Mouse (Mus musculus) hindbrain, embryonic 11.5 days (tissue): ENCODE measurements at regions not wholly inside any gene's neighbourhood (a gene's known extent, or its start where the extent isn't known, plus 50 kb on each side); places are given as distances from the start of the nearest gene placed in this dataset.

Experiments used
- ATAC-seq: fragments of 200-750 bp; cut with Nextera tagmentation; 2 replicates; pipeline ENCODE4 v1.8.0; 2017; ENCODE audit warnings: mild to moderate bottlenecking, moderate TSS enrichment, moderate library complexity; ENCODE audit not compliant: low FRiP score
- DNase-seq: peaks from one replicate; pipeline ENCODE4 v3.0.0-alpha.2; 2015; ENCODE audit warnings: low spot score
- H3K27ac ChIP-seq: fragments of 300-500 bp; sonication (generic); 2 replicates; pipeline ENCODE4 v1.5.1; 2014; ENCODE audit warnings: mild to moderate bottlenecking, low read depth, low read length
- H3K27me3 ChIP-seq: fragments of 300-500 bp; sonication (generic); 2 replicates; pipeline ENCODE4 v1.6.1; 2014; ENCODE audit warnings: mild to moderate bottlenecking, low read length, moderate library complexity, mixed read lengths; ENCODE audit not compliant: control insufficient read depth, insufficient read depth
- H3K36me3 ChIP-seq: fragments of 300-500 bp; sonication (generic); 2 replicates; pipeline ENCODE4 v1.6.1; 2014; ENCODE audit warnings: mild to moderate bottlenecking, low read length, moderate library complexity, mixed read lengths; ENCODE audit not compliant: control insufficient read depth, insufficient read depth
- H3K4me1 ChIP-seq: fragments of 300-500 bp; sonication (generic); replicated peaks from 2 replicates; pipeline ENCODE4 v1.6.1; 2014; ENCODE audit warnings: low read length, mixed read lengths; ENCODE audit not compliant: control insufficient read depth, insufficient read depth
- H3K4me2 ChIP-seq: fragments of 300-500 bp; sonication (generic); replicated peaks from 2 replicates; pipeline ENCODE4 v1.6.1; 2014; ENCODE audit warnings: mild to moderate bottlenecking, low read depth, low read length
- H3K4me3 ChIP-seq: fragments of 300-500 bp; sonication (generic); 2 replicates; pipeline ENCODE4 v1.5.1; 2014; ENCODE audit warnings: low read depth, low read length
- H3K9ac ChIP-seq: fragments of 300-500 bp; sonication (generic); 2 replicates; pipeline ENCODE4 v1.6.1; 2014; ENCODE audit warnings: low read depth, low read length
- H3K9me3 ChIP-seq: fragments of 300-500 bp; sonication (generic); 2 replicates; pipeline ENCODE4 v1.6.1; 2016; ENCODE audit warnings: low read length; ENCODE audit not compliant: control insufficient read depth
- WGBS: fragments of 180-500 bp; shearing (Covaris S2); extraction: QIAGEN DNeasy Blood & Tissue Kit; methylation state at CpG from one replicate; pipeline ENCODE4 v1.1.7; 2014; 5-methylcytosine and 5-hydroxymethylcytosine counted together

GRCm38 (mm10) chr4:81501802-81502201, 59.2 kb upstream of the Mpdz start:
- H3K4me2 ChIP-seq = no peak overlapping the region
- H3K9ac ChIP-seq = no peak overlapping the region
- H3K36me3 ChIP-seq = no peaks in the 10 kb centered on the region
- no peak overlapping the region for H3K27ac ChIP-seq
- H3K4me1 ChIP-seq = no peaks in the 10 kb centered on the region
- H3K27me3 ChIP-seq = no peaks in the 10 kb centered on the region
- ATAC-seq = no peak
- no peak overlapping the region for H3K4me3 ChIP-seq
- no peak for DNase-seq
- 81% methylated on average over 5 of the region's 5 CpGs for WGBS
- no peaks in the 10 kb centered on the region for H3K9me3 ChIP-seq

- no peak overlapping the region for H3K27ac ChIP-seq
- H3K4me2 ChIP-seq = no peak overlapping the region
- H3K4me3 ChIP-seq = no peak overlapping the region
- no peaks in the 10 kb centered on the region for H3K27me3 ChIP-seq
- WGBS = 52% methylated on average over 2 of the region's 2 CpGs
- H3K9ac ChIP-seq = no peak overlapping the region
- no peaks in the 10 kb centered on the region for H3K9me3 ChIP-seq
- H3K36me3 ChIP-seq = no peaks in the 10 kb centered on the region
- no peak for ATAC-seq
- no peaks in the 10 kb centered on the region for H3K4me1 ChIP-seq
- peak; percentile 14 for DNase-seq
These were observed 55.5 kb upstream of the Mpdz start for GRCm38 (mm10) chr4:81498133-81498532.

- H3K9me3 ChIP-seq = no peaks in the 10 kb centered on the region
- no peak overlapping the region for H3K9ac ChIP-seq
- 91% methylated on average over 3 of the region's 3 CpGs for WGBS
- no peaks in the 10 kb centered on the region for H3K36me3 ChIP-seq
- no peak overlapping the region for H3K27ac ChIP-seq
- no peaks in the 10 kb centered on the region for H3K4me1 ChIP-seq
- no peak overlapping the region for H3K4me3 ChIP-seq
- DNase-seq = no peak
- no peak for ATAC-seq
- no peaks in the 10 kb centered on the region for H3K27me3 ChIP-seq
- H3K4me2 ChIP-seq = no peak overlapping the region
These were observed 50.2 kb upstream of the Mpdz start for GRCm38 (mm10) chr4:81492811-81493210.
